Mouse (Mus musculus): ENCODE measurements around the gene Eml5. TPM values are rescaled to one million over a fixed set of nuclear protein-coding genes. Genes with fewer than 3 reads are reported as not detected.
A peak's percentile ranks its signal among the peaks of the same experiment; 100 is the strongest.

The Eml5 gene
- polyA plus RNA-seq, 1 experiment = 46.6 TPM

- no peaks in the 10 kb centered on the region for H3K9me3 ChIP-seq (replicated peaks; ENCODE audit: control insufficient read depth, insufficient read depth, low read length, poor library complexity, severe bottlenecking)
- H3K4me3 ChIP-seq (ENCODE audit: low read depth, low read length) = no peak overlapping the region
- TF ChIP-seq EP300 (IDR thresholded peaks at IDR 0.05; ENCODE audit: insufficient read depth, low read depth, low read length) (no peak), POLR2A (IDR thresholded peaks at IDR 0.05; ENCODE audit: insufficient read depth, low read length) (no peak), CTCF (IDR thresholded peaks at IDR 0.05; ENCODE audit: low read depth, low read length) (no peak)
- H3K9ac ChIP-seq (ENCODE audit: low read depth, poor library complexity, severe bottlenecking) = no peak overlapping the region
- no peaks in the 10 kb centered on the region for H3K27me3 ChIP-seq (ENCODE audit: control insufficient read depth, insufficient read depth, low read length, poor library complexity, severe bottlenecking)
- no peaks in the 10 kb centered on the region for H3K4me1 ChIP-seq (ENCODE audit: control insufficient read depth, insufficient read depth, low read length)
- no peak overlapping the region for H3K27ac ChIP-seq (ENCODE audit: insufficient read depth, low read length)
- H3K36me3 ChIP-seq (ENCODE audit: control insufficient read depth, insufficient read depth, low read length, poor library complexity, severe bottlenecking) = peaks cover 6% of the 10 kb centered on the region
Measured at GRCm38 (mm10) chr12:98800334-98800733, 101.0 kb downstream of the Eml5 start.

GRCm38 (mm10) chr12:98795731-98796318 lies 105.5 kb downstream of the Eml5 start:
- Histone ChIP-seq H3K4me1 (ENCODE audit: control insufficient read depth, insufficient read depth, low read length) (no peaks in the 10 kb centered on the region), H3K27ac (ENCODE audit: insufficient read depth, low read length) (no peak overlapping the region), H3K27me3 (ENCODE audit: control insufficient read depth, insufficient read depth, low read length, poor library complexity, severe bottlenecking) (no peaks in the 10 kb centered on the region), H3K4me3 (ENCODE audit: low read depth, low read length) (no peak overlapping the region), H3K9ac (ENCODE audit: low read depth, poor library complexity, severe bottlenecking) (no peak overlapping the region), H3K9me3 (replicated peaks; ENCODE audit: control insufficient read depth, insufficient read depth, low read length, poor library complexity, severe bottlenecking) (no peaks in the 10 kb centered on the region), H3K36me3 (ENCODE audit: control insufficient read depth, insufficient read depth, low read length, poor library complexity, severe bottlenecking) (peaks cover 24% of the 10 kb centered on the region)
- no peak for TF ChIP-seq CTCF (IDR thresholded peaks at IDR 0.05; ENCODE audit: low read depth, low read length)
- TF ChIP-seq EP300 (IDR thresholded peaks at IDR 0.05; ENCODE audit: insufficient read depth, low read depth, low read length) = no peak
- no peak for TF ChIP-seq POLR2A (IDR thresholded peaks at IDR 0.05; ENCODE audit: insufficient read depth, low read length)

- Histone ChIP-seq H3K27me3 (ENCODE audit: control insufficient read depth, insufficient read depth, low read length, poor library complexity, severe bottlenecking) (no peaks in the 10 kb centered on the region), H3K9me3 (replicated peaks; ENCODE audit: control insufficient read depth, insufficient read depth, low read length, poor library complexity, severe bottlenecking) (no peaks in the 10 kb centered on the region), H3K27ac (ENCODE audit: insufficient read depth, low read length) (no peak overlapping the region), H3K36me3 (ENCODE audit: control insufficient read depth, insufficient read depth, low read length, poor library complexity, severe bottlenecking) (peaks cover 54% of the 10 kb centered on the region), H3K9ac (ENCODE audit: low read depth, poor library complexity, severe bottlenecking) (no peak overlapping the region), H3K4me1 (ENCODE audit: control insufficient read depth, insufficient read depth, low read length) (no peaks in the 10 kb centered on the region), H3K4me3 (ENCODE audit: low read depth, low read length) (no peak overlapping the region)
- no peak for TF ChIP-seq EP300 (IDR thresholded peaks at IDR 0.05; ENCODE audit: insufficient read depth, low read depth, low read length)
- no peak for TF ChIP-seq CTCF (IDR thresholded peaks at IDR 0.05; ENCODE audit: low read depth, low read length)
- TF ChIP-seq POLR2A (IDR thresholded peaks at IDR 0.05; ENCODE audit: insufficient read depth, low read length) = no peak
Measured at GRCm38 (mm10) chr12:98784251-98784650, 117.0 kb downstream of the Eml5 start.

- no peak overlapping the region for H3K27ac ChIP-seq (ENCODE audit: insufficient read depth, low read length)
- H3K36me3 ChIP-seq (ENCODE audit: control insufficient read depth, insufficient read depth, low read length, poor library complexity, severe bottlenecking) = peaks cover 38% of the 10 kb centered on the region
- H3K4me3 ChIP-seq (ENCODE audit: low read depth, low read length) = no peak overlapping the region
- no peak overlapping the region for H3K9ac ChIP-seq (ENCODE audit: low read depth, poor library complexity, severe bottlenecking)
- H3K27me3 ChIP-seq (ENCODE audit: control insufficient read depth, insufficient read depth, low read length, poor library complexity, severe bottlenecking) = no peaks in the 10 kb centered on the region
- H3K4me1 ChIP-seq (ENCODE audit: control insufficient read depth, insufficient read depth, low read length) = no peaks in the 10 kb centered on the region
- TF ChIP-seq CTCF (IDR thresholded peaks at IDR 0.05; ENCODE audit: low read depth, low read length) = peak; percentile 45
- TF ChIP-seq EP300 (IDR thresholded peaks at IDR 0.05; ENCODE audit: insufficient read depth, low read depth, low read length) = no peak
- H3K9me3 ChIP-seq (replicated peaks; ENCODE audit: control insufficient read depth, insufficient read depth, low read length, poor library complexity, severe bottlenecking) = no peaks in the 10 kb centered on the region
Measured at GRCm38 (mm10) chr12:98779148-98779547, 122.1 kb downstream of the Eml5 start.

- Histone ChIP-seq H3K36me3 (ENCODE audit: control insufficient read depth, insufficient read depth, low read length, poor library complexity, severe bottlenecking) (peaks cover 41% of the 10 kb centered on the region), H3K27ac (ENCODE audit: insufficient read depth, low read length) (no peak overlapping the region), H3K9me3 (replicated peaks; ENCODE audit: control insufficient read depth, insufficient read depth, low read length, poor library complexity, severe bottlenecking) (no peaks in the 10 kb centered on the region), H3K27me3 (ENCODE audit: control insufficient read depth, insufficient read depth, low read length, poor library complexity, severe bottlenecking) (no peaks in the 10 kb centered on the region), H3K4me1 (ENCODE audit: control insufficient read depth, insufficient read depth, low read length) (no peaks in the 10 kb centered on the region), H3K9ac (ENCODE audit: low read depth, poor library complexity, severe bottlenecking) (no peak overlapping the region), H3K4me3 (ENCODE audit: low read depth, low read length) (no peak overlapping the region)
- TF ChIP-seq EP300 (IDR thresholded peaks at IDR 0.05; ENCODE audit: insufficient read depth, low read depth, low read length) (no peak), CTCF (IDR thresholded peaks at IDR 0.05; ENCODE audit: low read depth, low read length) (no peak), POLR2A (IDR thresholded peaks at IDR 0.05; ENCODE audit: insufficient read depth, low read length) (no peak)
Measured at GRCm38 (mm10) chr12:98777509-98777908, 123.8 kb downstream of the Eml5 start.

- no peaks in the 10 kb centered on the region for H3K27me3 ChIP-seq (ENCODE audit: control insufficient read depth, insufficient read depth, low read length, poor library complexity, severe bottlenecking)
- H3K4me1 ChIP-seq (ENCODE audit: control insufficient read depth, insufficient read depth, low read length) = no peaks in the 10 kb centered on the region
- no peaks in the 10 kb centered on the region for H3K9me3 ChIP-seq (replicated peaks; ENCODE audit: control insufficient read depth, insufficient read depth, low read length, poor library complexity, severe bottlenecking)
- no peak overlapping the region for H3K27ac ChIP-seq (ENCODE audit: insufficient read depth, low read length)
- no peak for TF ChIP-seq POLR2A (IDR thresholded peaks at IDR 0.05; ENCODE audit: insufficient read depth, low read length)
- no peak for TF ChIP-seq CTCF (IDR thresholded peaks at IDR 0.05; ENCODE audit: low read depth, low read length)
- no peak for TF ChIP-seq EP300 (IDR thresholded peaks at IDR 0.05; ENCODE audit: insufficient read depth, low read depth, low read length)
- peaks cover 52% of the 10 kb centered on the region for H3K36me3 ChIP-seq (ENCODE audit: control insufficient read depth, insufficient read depth, low read length, poor library complexity, severe bottlenecking)
- no peak overlapping the region for H3K9ac ChIP-seq (ENCODE audit: low read depth, poor library complexity, severe bottlenecking)
- H3K4me3 ChIP-seq (ENCODE audit: low read depth, low read length) = no peak overlapping the region
Measured at GRCm38 (mm10) chr12:98766241-98766640, 135.0 kb downstream of the Eml5 start.

Measured in ES-Bruce4 (cell line).